Mouse (Mus musculus) left cerebral cortex, adult 8-10 months (tissue): ENCODE measurements at regions not wholly inside any gene's neighbourhood (a gene's known extent, or its start where the extent isn't known, plus 50 kb on each side); places are given as distances from the start of the nearest gene placed in this dataset.

Experiments used
- DNase-seq, 2 experiments: peaks; one replicate each; pipeline ENCODE4 v3.0.0; 2022; ENCODE audit warnings: low spot score in 2 of 2

DNA sequence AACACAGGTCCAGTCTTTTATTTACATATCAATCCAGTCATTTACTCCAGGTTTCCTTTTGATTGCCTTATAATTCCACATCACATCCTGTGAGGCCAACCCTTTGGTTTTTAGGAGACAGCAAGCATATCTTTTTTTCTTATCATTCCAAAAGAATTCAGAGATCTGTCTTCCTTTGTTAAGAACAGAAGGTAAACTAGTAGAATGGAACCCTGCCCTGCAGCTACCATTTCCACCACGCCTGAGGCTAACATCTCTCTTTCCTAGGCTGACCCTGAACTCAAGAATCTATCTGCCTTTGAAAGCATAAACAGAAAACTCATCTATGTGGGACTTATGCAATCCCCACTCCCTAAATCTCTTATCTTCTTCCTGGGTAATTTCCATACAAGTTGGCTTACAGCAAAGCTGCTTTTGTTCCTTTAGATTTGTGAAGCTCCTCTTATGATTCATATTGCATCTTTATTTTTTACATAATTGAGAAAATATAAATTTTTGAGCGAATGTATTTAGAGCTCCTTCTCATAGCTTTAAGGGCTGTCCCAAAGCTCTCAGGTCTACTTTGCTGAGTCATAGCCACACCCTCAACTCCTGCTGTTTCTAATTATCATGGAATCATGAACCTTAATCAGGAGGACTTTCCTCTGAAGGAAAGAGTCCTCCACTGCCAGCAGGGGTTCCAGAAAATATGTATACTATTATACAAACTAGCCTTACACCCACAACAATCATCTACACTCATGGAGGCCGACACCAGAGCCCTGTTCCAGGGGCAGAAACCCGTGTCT lies 74.6 kb upstream of the Fbxl4 start:
- DNase-seq, result no peak

DNA sequence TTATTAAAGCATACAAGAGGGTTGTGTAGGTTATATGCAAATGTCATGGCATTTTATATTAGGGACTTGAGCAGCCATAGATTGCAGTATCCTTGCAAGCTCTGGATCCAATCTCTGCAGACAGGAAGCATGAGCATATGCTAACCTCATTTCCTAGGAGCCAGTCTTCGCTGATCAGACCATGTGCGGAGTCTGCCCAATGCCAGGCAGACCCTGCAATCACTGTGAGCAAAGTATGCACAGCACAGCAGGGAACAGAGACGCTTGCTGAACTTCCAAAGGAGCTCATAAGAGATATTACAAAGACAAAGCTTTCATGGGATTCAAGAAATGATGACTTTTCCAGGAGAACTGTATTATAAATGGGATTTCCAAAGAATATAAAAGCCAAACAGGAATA lies 65.2 kb upstream of the Fbxl4 start:
- DNase-seq, result no peak

DNA sequence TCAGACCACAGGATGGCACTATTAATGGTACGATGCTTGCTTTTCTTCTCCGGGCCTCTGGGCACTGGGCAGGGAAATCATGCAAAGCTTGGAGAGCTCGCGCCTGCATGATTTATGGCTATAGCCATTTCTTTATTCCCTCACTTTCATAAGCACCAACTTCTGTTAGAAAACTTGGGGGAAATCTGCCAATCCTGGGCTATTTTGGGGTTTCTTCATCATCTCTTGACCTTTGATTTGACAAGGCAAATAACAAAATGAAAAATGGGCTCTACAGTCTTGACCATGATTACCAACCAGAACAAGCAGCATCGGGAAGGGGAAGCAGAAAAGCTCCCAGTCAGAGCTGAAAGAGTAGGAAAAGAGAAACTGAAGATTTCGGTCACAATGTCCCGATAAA lies 57.1 kb upstream of the Fbxl4 start:
- DNase-seq, result no peak

DNA sequence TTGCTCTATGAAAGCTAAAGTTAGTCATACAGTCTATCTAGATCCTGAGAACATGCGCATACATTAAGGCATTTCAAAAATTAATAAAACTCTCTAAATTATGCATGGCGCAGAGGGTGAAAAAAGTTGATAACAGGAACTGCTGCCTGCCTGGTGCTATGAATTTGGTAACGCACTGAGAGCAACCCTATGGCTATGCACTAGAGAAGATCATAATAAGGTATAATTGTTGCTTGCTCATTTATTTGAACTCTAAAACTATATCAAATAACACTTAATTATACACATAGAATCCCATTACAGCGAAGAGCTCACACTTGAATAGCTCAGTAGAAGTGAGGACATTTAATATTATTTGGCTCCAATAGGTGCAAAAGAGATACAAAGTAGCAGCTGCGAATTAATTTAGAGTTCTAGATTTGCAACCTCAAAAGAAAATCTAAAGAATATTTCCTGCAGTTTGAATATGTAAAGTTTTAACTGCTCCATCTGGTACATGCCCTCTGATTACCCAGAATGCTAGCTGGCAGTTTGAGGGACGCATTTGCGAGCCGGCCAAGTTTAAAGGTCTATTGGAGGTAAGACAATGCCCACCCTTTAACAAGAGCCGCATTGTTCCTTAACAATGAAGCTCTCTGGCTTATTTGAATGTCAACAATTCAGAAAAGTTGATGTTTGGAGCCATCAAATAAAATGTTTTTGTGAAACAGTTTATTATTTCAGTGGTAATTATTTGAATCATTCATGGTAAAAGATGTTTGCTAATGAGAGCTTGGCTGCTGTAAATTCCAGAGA lies 56.0 kb upstream of the Fbxl4 start:
- DNase-seq, result no peak

DNA sequence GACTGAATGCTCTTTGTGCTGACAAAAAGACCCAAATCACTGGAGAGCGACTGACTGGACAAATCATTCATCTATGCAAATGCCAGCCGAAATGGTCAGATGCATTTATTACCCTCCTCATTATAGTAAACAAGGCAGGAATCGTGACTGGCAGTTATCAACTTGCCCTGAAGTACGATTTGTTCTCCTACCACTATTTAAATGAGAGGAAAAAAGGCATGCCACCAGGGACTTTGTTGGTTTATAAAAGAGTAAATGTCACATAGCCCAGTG lies 55.5 kb upstream of the Fbxl4 start:
- no peak for DNase-seq

DNA sequence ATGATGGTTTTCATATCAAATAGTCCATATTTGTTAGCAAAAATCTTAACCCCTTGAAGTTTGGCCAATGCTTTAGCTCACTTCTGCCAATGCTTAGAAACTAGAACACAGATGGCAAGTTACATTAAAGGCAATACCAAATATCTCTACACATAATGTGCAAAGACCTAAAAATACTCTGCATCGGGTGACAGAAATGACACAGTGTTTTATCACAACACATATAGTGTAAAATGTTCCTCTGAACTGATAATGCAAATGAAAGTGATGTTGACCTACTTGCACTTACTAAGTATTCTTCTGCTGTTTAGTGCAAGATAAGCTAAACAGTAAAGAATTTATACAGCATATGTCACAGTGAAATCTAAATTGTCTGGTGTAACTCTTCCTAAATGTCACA lies 55.1 kb upstream of the Fbxl4 start:
- DNase-seq, result no peak
